Mouse (Mus musculus): ENCODE measurements around the gene Hspe1.

GRCm38 (mm10) chr1:55129716-55130115, 41.8 kb downstream of the Hspe1 start:
- TF ChIP-seq CTCF (IDR thresholded peaks at IDR 0.05; ENCODE audit: extremely low read depth, insufficient read length, insufficient replicate concordance, low read depth, low read length) (no peak), POLR2A (IDR thresholded peaks at IDR 0.05; ENCODE audit: low read depth, low read length) (no peak)

All from small intestine, adult 2 months (tissue).